Mouse (Mus musculus) heart, embryonic 16.5 days (tissue): ENCODE measurements at regions not wholly inside any gene's neighbourhood (a gene's known extent, or its start where the extent isn't known, plus 50 kb on each side); places are given as distances from the start of the nearest gene placed in this dataset.
A peak's percentile ranks its signal among the peaks of the same experiment; 100 is the strongest.

ENCODE experiments used
- ATAC-seq: fragments of 200-750 bp; cut with Nextera tagmentation; replicated peaks from 2 replicates; pipeline ENCODE4 v1.8.0; 2017; ENCODE audit warnings: moderate number of reproducible peaks; ENCODE audit not compliant: insufficient read depth, low FRiP score; ENCODE audit errors: extremely low read depth
- H3K27ac ChIP-seq: fragments of 300-500 bp; sonication (generic); 2 replicates; pipeline ENCODE4 v1.5.1; 2014; ENCODE audit warnings: mild to moderate bottlenecking, low read length, control low read depth, moderate library complexity
- H3K27me3 ChIP-seq: fragments of 300-500 bp; sonication (generic); 2 replicates; pipeline ENCODE4 v1.6.1; 2014; ENCODE audit warnings: low read length, mixed read lengths; ENCODE audit not compliant: control insufficient read depth, insufficient read depth
- H3K36me3 ChIP-seq: fragments of 300-500 bp; sonication (generic); 2 replicates; pipeline ENCODE4 v1.6.1; 2014; ENCODE audit not compliant: control insufficient read depth, insufficient read depth
- H3K4me1 ChIP-seq: fragments of 300-500 bp; sonication (generic); 2 replicates; pipeline ENCODE4 v1.6.1; 2014; ENCODE audit warnings: low read length, mixed read lengths; ENCODE audit not compliant: control insufficient read depth, insufficient read depth
- H3K4me2 ChIP-seq: fragments of 300-500 bp; sonication (generic); 2 replicates; pipeline ENCODE4 v1.6.1; 2014; ENCODE audit warnings: low read depth, mild to moderate bottlenecking, control low read depth, low read length
- H3K4me3 ChIP-seq: fragments of 300-500 bp; sonication (generic); 2 replicates; pipeline ENCODE4 v1.5.1; 2014; ENCODE audit warnings: mild to moderate bottlenecking, control low read depth, low read length
- H3K9ac ChIP-seq: fragments of 300-500 bp; sonication (generic); 2 replicates; pipeline ENCODE4 v1.6.1; 2014; ENCODE audit warnings: low read length, control low read depth
- H3K9me3 ChIP-seq: fragments of 300-500 bp; sonication (generic); replicated peaks from 2 replicates; pipeline ENCODE4 v1.6.1; 2016; ENCODE audit warnings: low read length; ENCODE audit not compliant: control insufficient read depth
- WGBS: fragments of 180-500 bp; shearing (Covaris S2); extraction: QIAGEN DNeasy Blood & Tissue Kit; methylation state at CpG from one replicate; pipeline ENCODE4 v1.1.7; 2014; 5-methylcytosine and 5-hydroxymethylcytosine counted together

- Histone ChIP-seq H3K9ac (no peak overlapping the region), H3K27ac (no peak overlapping the region), H3K4me3 (no peak overlapping the region), H3K4me1 (no peaks in the 10 kb centered on the region), H3K9me3 (peaks cover 3% of the 10 kb centered on the region; the same call in 1 of the 2 replicates), H3K27me3 (no peaks in the 10 kb centered on the region), H3K36me3 (no peaks in the 10 kb centered on the region), H3K4me2 (no peak overlapping the region)
- no peak for ATAC-seq
These were observed 127.5 kb upstream of the Sphkap start for GRCm38 (mm10) chr1:83535461-83535860.

- no peak for ATAC-seq
These were observed 119.8 kb upstream of the Sphkap start for GRCm38 (mm10) chr1:83527803-83528202.

GRCm38 (mm10) chr1:83509356-83509755 lies 101.4 kb upstream of the Sphkap start:
- ATAC-seq, result no peak
- no peak overlapping the region for H3K4me2 ChIP-seq
- WGBS, result 71% methylated on average over 5 of the region's 5 CpGs
- H3K4me1 ChIP-seq, result no peaks in the 10 kb centered on the region
- H3K4me3 ChIP-seq, result no peak overlapping the region
- H3K9me3 ChIP-seq, result no peaks in the 10 kb centered on the region
- no peaks in the 10 kb centered on the region for H3K36me3 ChIP-seq
- no peak overlapping the region for H3K9ac ChIP-seq
- H3K27me3 ChIP-seq, result no peaks in the 10 kb centered on the region
- no peak overlapping the region for H3K27ac ChIP-seq

More at GRCm38 (mm10) chr1:83527803-83528202, 119.8 kb upstream of the Sphkap start:
- 38% methylated on average over 1 of the region's 1 CpGs for WGBS
- Histone ChIP-seq H3K27ac (no peak overlapping the region), H3K4me3 (no peak overlapping the region), H3K4me2 (no peak overlapping the region), H3K4me1 (no peaks in the 10 kb centered on the region), H3K36me3 (no peaks in the 10 kb centered on the region), H3K9ac (no peak overlapping the region), H3K9me3 (peaks cover 7% of the 10 kb centered on the region; the same call in 1 of the 2 replicates), H3K27me3 (no peaks in the 10 kb centered on the region)

GRCm38 (mm10) chr1:83505386-83505785 lies 97.4 kb upstream of the Sphkap start:
- Histone ChIP-seq H3K27me3 (no peaks in the 10 kb centered on the region), H3K4me3 (no peak overlapping the region), H3K9ac (no peak overlapping the region), H3K4me1 (no peaks in the 10 kb centered on the region), H3K27ac (no peak overlapping the region), H3K4me2 (no peak overlapping the region), H3K36me3 (no peaks in the 10 kb centered on the region), H3K9me3 (no peaks in the 10 kb centered on the region)
- peak; percentile 76; the same call in 1 of the 2 replicates for ATAC-seq
- WGBS, result 28% methylated on average over 2 of the region's 2 CpGs

- Histone ChIP-seq H3K27me3 (no peaks in the 10 kb centered on the region), H3K36me3 (no peaks in the 10 kb centered on the region), H3K27ac (no peak overlapping the region), H3K9ac (no peak overlapping the region), H3K4me3 (no peak overlapping the region), H3K4me1 (peaks cover 5% of the 10 kb centered on the region), H3K9me3 (no peaks in the 10 kb centered on the region), H3K4me2 (no peak overlapping the region)
- 37% methylated on average over 2 of the region's 2 CpGs for WGBS
- no peak for ATAC-seq
These were observed 88.9 kb upstream of the Sphkap start for GRCm38 (mm10) chr1:83496888-83497287.

- ATAC-seq, result no peak
- no peaks in the 10 kb centered on the region for H3K9me3 ChIP-seq
- peaks cover 5% of the 10 kb centered on the region for H3K4me1 ChIP-seq
- H3K27ac ChIP-seq, result no peak overlapping the region
- no peaks in the 10 kb centered on the region for H3K36me3 ChIP-seq
- no peak overlapping the region for H3K9ac ChIP-seq
- H3K4me3 ChIP-seq, result no peak overlapping the region
- H3K4me2 ChIP-seq, result no peak overlapping the region
- no peaks in the 10 kb centered on the region for H3K27me3 ChIP-seq
- WGBS, result 60% methylated on average over 2 of the region's 2 CpGs
These were observed 88.4 kb upstream of the Sphkap start for GRCm38 (mm10) chr1:83496380-83496779.

- ATAC-seq, result no peak
- Histone ChIP-seq H3K36me3 (no peaks in the 10 kb centered on the region), H3K9ac (no peak overlapping the region), H3K4me2 (no peak overlapping the region), H3K27me3 (no peaks in the 10 kb centered on the region), H3K4me1 (peaks cover 5% of the 10 kb centered on the region), H3K27ac (no peak overlapping the region), H3K4me3 (no peak overlapping the region), H3K9me3 (no peaks in the 10 kb centered on the region)
- 68% methylated on average over 4 of the region's 4 CpGs for WGBS
These were observed 87.0 kb upstream of the Sphkap start for GRCm38 (mm10) chr1:83495022-83495421.

GRCm38 (mm10) chr1:83479111-83479510 lies 71.1 kb upstream of the Sphkap start:
- Histone ChIP-seq H3K4me1 (no peaks in the 10 kb centered on the region), H3K9me3 (no peaks in the 10 kb centered on the region), H3K4me2 (no peak overlapping the region), H3K9ac (no peak overlapping the region), H3K36me3 (no peaks in the 10 kb centered on the region), H3K4me3 (no peak overlapping the region), H3K27me3 (no peaks in the 10 kb centered on the region), H3K27ac (no peak overlapping the region)
- no peak for ATAC-seq
- WGBS, result 76% methylated on average over 2 of the region's 2 CpGs
